Mouse (Mus musculus) E14TG2a.4 (cell line): ENCODE measurements at regions not wholly inside any gene's neighbourhood (a gene's known extent, or its start where the extent isn't known, plus 50 kb on each side); places are given as distances from the start of the nearest gene placed in this dataset.

Experiments
- CTCF ChIP-seq: conservative IDR thresholded peaks from 2 replicates; pipeline ENCODE4 v1.5.1; 2014; ENCODE audit warnings: low read length
- NANOG ChIP-seq: IDR thresholded peaks from 2 replicates; pipeline ENCODE4 v1.6.1; 2014; ENCODE audit warnings: borderline replicate concordance, low read length, mixed read lengths

- TF ChIP-seq CTCF: no peak
- TF ChIP-seq NANOG: no peak
These were observed 1150.2 kb downstream of the Gsdmc2 start for GRCm38 (mm10) chr15:62694734-62695133.
